Mouse (Mus musculus): ENCODE results near the gene Chic2. TPM values are rescaled to one million over a fixed set of nuclear protein-coding genes. Genes with fewer than 3 reads are reported as not detected.

The Chic2 gene
- polyA plus RNA-seq, 1 experiment from 2014 or later: 45.3 TPM

Other genes starting within 250 kb of the Chic2 start
- not detected in 2 replicates for gene Gsx2, start 30.8 kb upstream of the Chic2 start, polyA plus RNA-seq (2014; fragmentation: Nextera tagmentation; extraction: Ambion mirVana)
- gene Pdgfra, start 107.5 kb upstream of the Chic2 start, polyA plus RNA-seq (2014; fragmentation: Nextera tagmentation; extraction: Ambion mirVana): 3.6 and 9.4 TPM in 2 replicates

All from midbrain, embryonic 14.5 days (tissue).